Mouse (Mus musculus) liver, embryonic 15.5 days (tissue): ENCODE results near the gene Med7. TPM values are rescaled to one million over a fixed set of nuclear protein-coding genes. Genes with fewer than 3 reads are reported as not detected.

Experiments
- ATAC-seq: fragments of 200-750 bp; cut with Nextera tagmentation; 2 replicates; pipeline ENCODE4 v1.8.0; 2017; ENCODE audit warnings: moderate number of reproducible peaks, mild to moderate bottlenecking, moderate library complexity; ENCODE audit not compliant: insufficient read depth
- H3K27ac ChIP-seq: fragments of 300-500 bp; sonication (generic); replicated peaks from 2 replicates; pipeline ENCODE4 v1.5.1; 2015; ENCODE audit warnings: mild to moderate bottlenecking, inconsistent platforms
- H3K27me3 ChIP-seq: fragments of 300-500 bp; sonication (generic); 2 replicates; pipeline ENCODE4 v1.6.1; 2015; ENCODE audit warnings: mild to moderate bottlenecking, inconsistent platforms
- H3K36me3 ChIP-seq: fragments of 300-500 bp; sonication (generic); replicated peaks from 2 replicates; pipeline ENCODE4 v1.6.1; 2015; ENCODE audit warnings: moderate library complexity, mild to moderate bottlenecking, inconsistent platforms
- H3K4me1 ChIP-seq: fragments of 300-500 bp; sonication (generic); replicated peaks from 2 replicates; pipeline ENCODE4 v1.6.1; 2015; ENCODE audit warnings: inconsistent platforms
- H3K4me2 ChIP-seq: fragments of 300-500 bp; sonication (generic); 2 replicates; pipeline ENCODE4 v1.6.1; 2015; ENCODE audit warnings: moderate library complexity, mild to moderate bottlenecking, inconsistent platforms
- H3K4me3 ChIP-seq: fragments of 300-500 bp; sonication (generic); replicated peaks from 2 replicates; pipeline ENCODE4 v1.5.1; 2015; ENCODE audit warnings: mild to moderate bottlenecking, inconsistent platforms
- H3K9ac ChIP-seq: fragments of 300-500 bp; sonication (generic); 2 replicates; pipeline ENCODE4 v1.6.1; 2015; ENCODE audit warnings: moderate library complexity, mild to moderate bottlenecking, inconsistent platforms
- H3K9me3 ChIP-seq: fragments of 300-500 bp; sonication (generic); replicated peaks from 2 replicates; pipeline ENCODE4 v1.6.1; 2016; ENCODE audit warnings: inconsistent platforms
- WGBS: fragments of 180-500 bp; shearing (Covaris S2); methylation state at CpG from one replicate; pipeline ENCODE4 v1.1.7; 2015; ENCODE audit warnings: mixed read lengths; ENCODE audit not compliant: insufficient replicate concordance; 5-methylcytosine and 5-hydroxymethylcytosine counted together
- polyA plus RNA-seq: library from polyadenylated mRNA; unstranded; fragments of >200 nt; fragmentation: Nextera tagmentation; extraction: Ambion mirVana; gene quantifications from 2 replicates; pipeline ENCODE4 v1.2.1, GENCODE M21; 2015

Med7 gene
- polyA plus RNA-seq, 1 experiment from 2014 or later: 53.4 TPM

GRCm38 (mm10) chr11:46454453-46455045, 17.8 kb downstream of the Med7 start, which contains the start of gene Havcr2:
Gene Havcr2, plus strand, starts transcription at chr11:46454935.
- Histone ChIP-seq H3K4me2 (0 out of 2 replicates have a peak within 1 kb of the TSS, but pooled peaks have one; percentile 17), H3K9me3 (no peaks in the 10 kb centered on the region), H3K4me1 (peaks cover 14% of the 10 kb centered on the region), H3K36me3 (no peaks in the 10 kb centered on the region), H3K27me3 (no peaks in the 10 kb centered on the region), H3K4me3 (no peak within 1 kb of the TSS), H3K27ac (no peak within 1 kb of the TSS), H3K9ac (no peak within 1 kb of the TSS)
- peak; percentile 86 for ATAC-seq
- 26% methylated on average over 6 of the region's 6 CpGs for WGBS

GRCm38 (mm10) chr11:46459960-46460359, 23.2 kb downstream of the Med7 start:
- 49% methylated on average over 3 of the region's 3 CpGs for WGBS
- H3K4me1 ChIP-seq: peaks cover 3% of the 10 kb centered on the region
- H3K9me3 ChIP-seq: no peaks in the 10 kb centered on the region
- no peak for ATAC-seq
- H3K4me3 ChIP-seq: no peak overlapping the region
- no peak overlapping the region for H3K9ac ChIP-seq
- no peak overlapping the region for H3K27ac ChIP-seq
- H3K27me3 ChIP-seq: no peaks in the 10 kb centered on the region
- no peak overlapping the region for H3K4me2 ChIP-seq
- H3K36me3 ChIP-seq: no peaks in the 10 kb centered on the region

- Histone ChIP-seq H3K9me3 (no peaks in the 10 kb centered on the region), H3K4me2 (no peak overlapping the region), H3K4me1 (no peaks in the 10 kb centered on the region), H3K27ac (no peak overlapping the region), H3K4me3 (no peak overlapping the region), H3K9ac (no peak overlapping the region), H3K27me3 (no peaks in the 10 kb centered on the region), H3K36me3 (no peaks in the 10 kb centered on the region)
- 44% methylated on average over 5 of the region's 5 CpGs for WGBS
- no peak for ATAC-seq
Observed at GRCm38 (mm10) chr11:46461362-46461761, 24.6 kb downstream of the Med7 start.

DNA sequence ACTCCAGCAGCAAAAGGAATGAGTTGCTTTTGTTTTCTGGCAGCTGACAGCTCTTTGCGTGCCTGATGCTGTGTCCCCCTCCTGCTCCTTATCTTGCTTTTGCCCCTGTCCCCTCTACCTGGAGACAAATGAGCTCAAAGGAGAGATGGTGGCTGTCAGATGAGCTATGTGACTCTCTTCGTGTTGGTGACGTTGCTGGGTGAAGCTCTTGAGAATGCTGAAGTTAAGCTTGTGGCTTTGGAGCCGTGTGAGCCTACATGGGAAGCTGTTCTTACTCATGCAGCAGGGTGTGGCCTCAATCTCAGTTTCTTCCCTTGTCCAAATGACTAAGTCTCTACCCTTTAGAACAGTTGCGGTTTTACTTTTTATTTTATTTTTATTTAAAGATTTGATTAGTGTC, 25.2 kb downstream of the Med7 start:
- Histone ChIP-seq H3K27ac (0 out of 2 replicates have a peak overlapping the region, but pooled peaks have one; percentile 51), H3K4me1 (no peaks in the 10 kb centered on the region), H3K9ac (no peak overlapping the region), H3K4me3 (no peak overlapping the region), H3K4me2 (no peak overlapping the region), H3K9me3 (no peaks in the 10 kb centered on the region), H3K36me3 (no peaks in the 10 kb centered on the region), H3K27me3 (no peaks in the 10 kb centered on the region)
- no peak for ATAC-seq
- 33% methylated on average over 5 of the region's 5 CpGs for WGBS

DNA sequence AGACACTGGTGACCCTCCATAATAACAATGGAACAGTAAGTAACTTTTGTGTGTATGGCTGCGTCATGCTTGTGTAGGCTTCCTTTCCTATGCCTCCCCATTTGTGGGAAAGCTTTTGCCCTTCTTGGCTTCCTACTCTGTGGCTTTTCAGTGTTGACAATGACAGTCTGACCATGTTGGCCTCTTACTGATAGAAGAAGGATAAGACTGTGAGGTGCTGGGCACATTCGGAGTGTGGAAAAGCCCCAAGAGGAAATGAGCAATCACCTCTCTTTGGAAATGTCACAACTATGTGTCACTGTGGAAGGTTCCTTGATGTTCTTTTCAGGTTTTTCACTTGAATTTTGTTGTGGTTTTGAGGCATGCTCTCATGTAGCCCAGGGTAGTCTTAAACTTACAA, 30.2 kb downstream of the Med7 start:
- H3K27ac ChIP-seq: no peak overlapping the region
- WGBS: 40% methylated on average over 2 of the region's 2 CpGs
- H3K36me3 ChIP-seq: no peaks in the 10 kb centered on the region
- H3K4me2 ChIP-seq: no peak overlapping the region
- no peak for ATAC-seq
- H3K9me3 ChIP-seq: no peaks in the 10 kb centered on the region
- no peaks in the 10 kb centered on the region for H3K4me1 ChIP-seq
- no peak overlapping the region for H3K9ac ChIP-seq
- no peaks in the 10 kb centered on the region for H3K27me3 ChIP-seq
- H3K4me3 ChIP-seq: no peak overlapping the region

DNA sequence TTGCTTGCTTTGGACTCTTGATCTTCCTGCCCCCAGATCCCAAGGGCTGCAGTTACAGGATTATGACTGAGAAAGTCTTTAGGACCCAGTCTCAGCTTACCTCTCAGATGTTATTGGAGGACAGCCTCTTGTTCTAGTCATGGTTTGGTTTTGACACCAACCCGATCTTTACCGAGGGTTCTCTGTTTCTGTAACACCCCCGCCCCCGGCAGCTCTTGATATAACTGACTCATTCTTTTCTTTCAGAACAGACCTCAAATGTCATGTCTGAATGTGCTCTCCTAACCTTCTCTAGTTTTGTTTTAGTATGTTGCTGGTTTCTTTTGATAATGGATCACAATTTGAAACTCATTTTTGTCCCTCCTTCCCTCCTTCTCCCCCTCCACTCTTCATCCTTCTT, 37.5 kb downstream of the Med7 start:
- ATAC-seq: no peak
- 80% methylated on average over 4 of the region's 4 CpGs for WGBS
- Histone ChIP-seq H3K9me3 (no peaks in the 10 kb centered on the region), H3K27me3 (no peaks in the 10 kb centered on the region), H3K9ac (no peak overlapping the region), H3K27ac (no peak overlapping the region), H3K36me3 (no peaks in the 10 kb centered on the region), H3K4me1 (no peaks in the 10 kb centered on the region), H3K4me3 (no peak overlapping the region), H3K4me2 (no peak overlapping the region)

GRCm38 (mm10) chr11:46479311-46479710, 42.6 kb downstream of the Med7 start:
- H3K4me3 ChIP-seq: no peak overlapping the region
- no peak overlapping the region for H3K4me2 ChIP-seq
- no peaks in the 10 kb centered on the region for H3K36me3 ChIP-seq
- H3K9ac ChIP-seq: no peak overlapping the region
- no peaks in the 10 kb centered on the region for H3K4me1 ChIP-seq
- ATAC-seq: no peak
- WGBS: 60% methylated on average over 9 of the region's 9 CpGs
- no peak overlapping the region for H3K27ac ChIP-seq
- H3K9me3 ChIP-seq: no peaks in the 10 kb centered on the region
- no peaks in the 10 kb centered on the region for H3K27me3 ChIP-seq

DNA sequence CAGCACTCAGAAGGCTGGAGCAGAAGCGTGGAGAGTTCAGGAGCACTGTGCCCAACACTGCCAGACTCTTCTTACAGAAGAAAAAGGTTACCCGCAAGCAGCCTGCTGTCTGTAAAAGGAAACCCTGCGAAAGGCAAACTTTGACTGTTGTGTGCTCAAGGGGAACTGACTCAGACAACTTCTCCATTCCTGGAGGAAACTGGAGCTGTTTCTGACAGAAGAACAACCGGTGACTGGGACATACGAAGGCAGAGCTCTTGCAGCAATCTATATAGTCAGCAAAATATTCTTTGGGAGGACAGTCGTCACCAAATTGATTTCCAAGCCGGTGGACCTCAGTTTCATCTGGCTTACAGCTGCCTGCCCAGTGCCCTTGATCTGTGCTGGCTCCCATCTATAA, 43.8 kb downstream of the Med7 start:
- Histone ChIP-seq H3K4me2 (no peak overlapping the region), H3K27me3 (no peaks in the 10 kb centered on the region), H3K36me3 (no peaks in the 10 kb centered on the region), H3K4me1 (no peaks in the 10 kb centered on the region), H3K4me3 (no peak overlapping the region), H3K27ac (no peak overlapping the region), H3K9me3 (no peaks in the 10 kb centered on the region), H3K9ac (no peak overlapping the region)
- no peak for ATAC-seq
- 23% methylated on average over 7 of the region's 7 CpGs for WGBS

GRCm38 (mm10) chr11:46488231-46488630, 51.5 kb downstream of the Med7 start:
- no peak overlapping the region for H3K4me3 ChIP-seq
- no peaks in the 10 kb centered on the region for H3K4me1 ChIP-seq
- no peak overlapping the region for H3K4me2 ChIP-seq
- H3K27me3 ChIP-seq: no peaks in the 10 kb centered on the region
- H3K9ac ChIP-seq: no peak overlapping the region
- no peaks in the 10 kb centered on the region for H3K36me3 ChIP-seq
- H3K27ac ChIP-seq: no peak overlapping the region
- no peaks in the 10 kb centered on the region for H3K9me3 ChIP-seq
- 23% methylated on average over 1 of the region's 1 CpGs for WGBS
- ATAC-seq: no peak

GRCm38 (mm10) chr11:46488650-46489049, 51.9 kb downstream of the Med7 start:
- H3K9ac ChIP-seq: no peak overlapping the region
- no peak for ATAC-seq
- H3K27me3 ChIP-seq: no peaks in the 10 kb centered on the region
- H3K4me3 ChIP-seq: no peak overlapping the region
- 54% methylated on average over 2 of the region's 2 CpGs for WGBS
- H3K4me1 ChIP-seq: no peaks in the 10 kb centered on the region
- H3K4me2 ChIP-seq: no peak overlapping the region
- H3K36me3 ChIP-seq: no peaks in the 10 kb centered on the region
- no peaks in the 10 kb centered on the region for H3K9me3 ChIP-seq
- H3K27ac ChIP-seq: no peak overlapping the region
